Mouse (Mus musculus) layer of hippocampus, postnatal 10 days (tissue): ENCODE data around the gene Ikbke. TPM values are rescaled to one million over a fixed set of nuclear protein-coding genes. Genes with fewer than 3 reads are reported as not detected.

Experiments used
- total RNA-seq, 2 experiments: library from RNA; stranded (reverse); gene quantifications; 2 replicates each; pipeline ENCODE4 v1.2.3; 2021

Ikbke gene
- total RNA-seq, 2 experiments from 2014 or later, result 2.5 to 3.6 TPM

Other genes with a start within 250 kb of the Ikbke start
- gene Mapkapk2, start 181.8 kb downstream of the Ikbke start, total RNA-seq, result 10 to 100 TPM; 31.2 to 34.0 TPM
- 10 to 100 TPM; 14.0 to 15.3 TPM for gene Dyrk3, start 141.3 kb downstream of the Ikbke start, total RNA-seq
- 10 to 100 TPM; 37.7 to 39.7 TPM for gene Eif2d, start 126.4 kb downstream of the Ikbke start, total RNA-seq
- gene Rassf5, start 34.3 kb downstream of the Ikbke start, total RNA-seq, result 10 to 100 TPM; 20.0 to 21.0 TPM
- gene Srgap2, start 247.7 kb upstream of the Ikbke start, total RNA-seq, result 100 to 1,000 TPM; 125 to 129 TPM
- gene Fam72a, start 248.3 kb upstream of the Ikbke start, total RNA-seq, result 1 to 10 TPM; 1.5 to 1.7 TPM